ENCODE assay signal across 26 mouse cellular contexts in genomic region chr5:99625603-99626002, GRCm38 (mm10).
DNase-seq lines count a peak whose midpoint lies in the region; ATAC-seq lines count a peak whose summit lies in the region.
"Had no signal": no experiment of that assay in that cellular context is flagged by ENCODE, and none has a peak within 500 bp of the region (broad histone marks: within the 10 kb centered on the region; RNA-seq: fewer than 3 reads in every experiment).

No protein-coding gene starts in this region.

- DNase-seq in embryo, embryonic 10 days (ENCODE audit: low spot score): peak; percentile 21
- DNase-seq in embryo, embryonic 9.5 days (ENCODE audit: extremely low spot score): no peak
- DNase-seq in heart, adult 11 months: peak; percentile 27
- peak; percentile 14 for DNase-seq in large intestine, adult 2 months (ENCODE audit: low read depth, low spot score)
- no peak for DNase-seq in MN1 (ENCODE audit: low spot score)
- no peak for DNase-seq in layer of hippocampus, adult 9-10 months (ENCODE audit: low spot score)
- DNase-seq: adrenal gland, postnatal 14 days; cerebellum, adult 11 months; cerebellum, adult 2 months; cerebellum, adult 9-11 months; cerebellum, postnatal 25 days; embryo, embryonic 11 days; gastrocnemius, adult 2 months; gastrocnemius, postnatal 14 days; heart, adult 18-20 months; heart, postnatal 14 days; heart, postnatal 4 days had no signal

- H3K4me1 ChIP-seq in heart, embryonic 11.5 days (ENCODE audit: control insufficient read depth, insufficient read depth, low read length): peaks cover 8% of the 10 kb centered on the region
- H3K4me1 ChIP-seq in intestine, embryonic 15.5 days (replicated peaks): 0 out of 2 replicates have a peak, but pooled peaks cover 4% of the 10 kb centered on the region

- no peak overlapping the region for H3K9ac ChIP-seq in heart, embryonic 11.5 days (ENCODE audit: low read depth, low read length)
- H3K9ac ChIP-seq in intestine, embryonic 15.5 days: no peak overlapping the region
- H3K9ac ChIP-seq: heart, embryonic 13.5 days; hindbrain, embryonic 14.5 days had no signal

- no peaks in the 10 kb centered on the region for H3K27me3 ChIP-seq in heart, embryonic 11.5 days (ENCODE audit: control insufficient read depth, insufficient read depth, low read length)
- H3K27me3 ChIP-seq in intestine, embryonic 15.5 days (replicated peaks): no peaks in the 10 kb centered on the region
- H3K27me3 ChIP-seq: heart, embryonic 13.5 days had no signal

- no peak overlapping the region for H3K27ac ChIP-seq in heart, embryonic 11.5 days (ENCODE audit: low read depth, low read length)
- H3K27ac ChIP-seq in intestine, embryonic 15.5 days: no peak overlapping the region
- H3K27ac ChIP-seq: forebrain, embryonic 10.5 days; gastrocnemius, adult 2 months; heart, embryonic 13.5 days; hindbrain, embryonic 14.5 days; hindbrain, postnatal 0 days had no signal

- 72% methylated on average over 3 of the region's 3 CpGs for WGBS in heart, embryonic 11.5 days (ENCODE audit: insufficient replicate concordance)
- 43% methylated on average over 3 of the region's 3 CpGs for WGBS in intestine, embryonic 15.5 days
- 23% methylated on average over 3 of the region's 3 CpGs for WGBS in large intestine, adult 2 months

- ATAC-seq in heart, embryonic 11.5 days (replicated peaks; ENCODE audit: insufficient number of reproducible peaks, low FRiP score, low TSS enrichment): no peak
- ATAC-seq in intestine, embryonic 15.5 days: peak; percentile 93
- ATAC-seq: forebrain, embryonic 14.5 days; hindbrain, postnatal 0 days; inflammation-experienced regulatory T-cells, adult 6 months; Patski had no signal

- H3K36me3 ChIP-seq in heart, embryonic 11.5 days (ENCODE audit: control insufficient read depth, insufficient read depth, low read length): no peaks in the 10 kb centered on the region
- H3K36me3 ChIP-seq in intestine, embryonic 15.5 days: no peaks in the 10 kb centered on the region
- H3K36me3 ChIP-seq: forebrain, embryonic 10.5 days; heart, embryonic 13.5 days had no signal

- H3K9me3 ChIP-seq in heart, embryonic 11.5 days (replicated peaks; ENCODE audit: control insufficient read depth, low read length): no peaks in the 10 kb centered on the region
- no peaks in the 10 kb centered on the region for H3K9me3 ChIP-seq in intestine, embryonic 15.5 days
- H3K9me3 ChIP-seq: forebrain, embryonic 10.5 days; heart, embryonic 13.5 days had no signal

- H3K4me2 ChIP-seq in heart, embryonic 11.5 days: no peak overlapping the region
- H3K4me2 ChIP-seq in intestine, embryonic 15.5 days (replicated peaks): no peak overlapping the region
- H3K4me2 ChIP-seq: heart, embryonic 13.5 days; hindbrain, embryonic 14.5 days had no signal

- no peak overlapping the region for H3K4me3 ChIP-seq in heart, embryonic 11.5 days (ENCODE audit: low read depth, low read length)
- no peak overlapping the region for H3K4me3 ChIP-seq in intestine, embryonic 15.5 days (replicated peaks)
- H3K4me3 ChIP-seq: forebrain, embryonic 10.5 days; gastrocnemius, adult 2 months; heart, embryonic 13.5 days had no signal

Comparison
In these comparisons a context has a peak if more than half of its experiments do, and no peak if none do; other contexts are left out.
1. DNase-seq: peak in embryo, embryonic 10 days (single experiment), heart, adult 11 months (single experiment) and large intestine, adult 2 months (single experiment); none in embryo, embryonic 9.5 days (single experiment), MN1 (single experiment) and layer of hippocampus, adult 9-10 months (single experiment).